Mouse (Mus musculus) intestine, embryonic 16.5 days (tissue): ENCODE results near the gene Zbtb38. TPM values are rescaled to one million over a fixed set of nuclear protein-coding genes. Genes with fewer than 3 reads are reported as not detected.

Source experiments
- polyA plus RNA-seq: library from polyadenylated mRNA; unstranded; fragments of >200 nt; fragmentation: Nextera tagmentation; extraction: Ambion mirVana; gene quantifications from 2 replicates; pipeline ENCODE4 v1.2.1, GENCODE M21; 2015

Gene Zbtb38
- polyA plus RNA-seq, 1 experiment from 2014 or later: 20.3 TPM

Other genes starting within 250 kb of the Zbtb38 start
- not detected in 2 replicates for gene Gm28729, start 227.6 kb downstream of the Zbtb38 start, polyA plus RNA-seq
- gene Rasa2, start 121.2 kb downstream of the Zbtb38 start, polyA plus RNA-seq: 13.7 and 15.3 TPM in 2 replicates
- 35.2 and 38.1 TPM in 2 replicates for gene Pxylp1, start 139.8 kb upstream of the Zbtb38 start, polyA plus RNA-seq